Mouse (Mus musculus) embryo, embryonic 11.5 days (tissue): Measurements from ENCODE around the gene Hpse2.

Experiments
- DNase-seq: peaks from one replicate; pipeline ENCODE4 v3.0.0-alpha.2; 2012; ENCODE audit warnings: low read depth, low spot score

Hpse2 gene

GRCm38 (mm10) chr19:42737753-42738152 is 650.4 kb downstream of the Hpse2 start:
- no peak for DNase-seq
